Mouse (Mus musculus): ENCODE measurements around the gene Carmil1. TPM values are rescaled to one million over a fixed set of nuclear protein-coding genes. Genes with fewer than 3 reads are reported as not detected.

Gene Carmil1
- total RNA-seq (2012; rRNA removed) (0.07 and 0.15 TPM in 2 replicates), polyA plus RNA-seq (2012; ENCODE audit: insufficient read depth in 1 of 2, insufficient read length in 2 of 2, low read depth in 1 of 2, low replicate concordance in 2 of 2, missing spikeins in 1 of 2) (1 to 10 TPM in 1 of 2 experiments, not detected in 1; 1.2 TPM)

DNA sequence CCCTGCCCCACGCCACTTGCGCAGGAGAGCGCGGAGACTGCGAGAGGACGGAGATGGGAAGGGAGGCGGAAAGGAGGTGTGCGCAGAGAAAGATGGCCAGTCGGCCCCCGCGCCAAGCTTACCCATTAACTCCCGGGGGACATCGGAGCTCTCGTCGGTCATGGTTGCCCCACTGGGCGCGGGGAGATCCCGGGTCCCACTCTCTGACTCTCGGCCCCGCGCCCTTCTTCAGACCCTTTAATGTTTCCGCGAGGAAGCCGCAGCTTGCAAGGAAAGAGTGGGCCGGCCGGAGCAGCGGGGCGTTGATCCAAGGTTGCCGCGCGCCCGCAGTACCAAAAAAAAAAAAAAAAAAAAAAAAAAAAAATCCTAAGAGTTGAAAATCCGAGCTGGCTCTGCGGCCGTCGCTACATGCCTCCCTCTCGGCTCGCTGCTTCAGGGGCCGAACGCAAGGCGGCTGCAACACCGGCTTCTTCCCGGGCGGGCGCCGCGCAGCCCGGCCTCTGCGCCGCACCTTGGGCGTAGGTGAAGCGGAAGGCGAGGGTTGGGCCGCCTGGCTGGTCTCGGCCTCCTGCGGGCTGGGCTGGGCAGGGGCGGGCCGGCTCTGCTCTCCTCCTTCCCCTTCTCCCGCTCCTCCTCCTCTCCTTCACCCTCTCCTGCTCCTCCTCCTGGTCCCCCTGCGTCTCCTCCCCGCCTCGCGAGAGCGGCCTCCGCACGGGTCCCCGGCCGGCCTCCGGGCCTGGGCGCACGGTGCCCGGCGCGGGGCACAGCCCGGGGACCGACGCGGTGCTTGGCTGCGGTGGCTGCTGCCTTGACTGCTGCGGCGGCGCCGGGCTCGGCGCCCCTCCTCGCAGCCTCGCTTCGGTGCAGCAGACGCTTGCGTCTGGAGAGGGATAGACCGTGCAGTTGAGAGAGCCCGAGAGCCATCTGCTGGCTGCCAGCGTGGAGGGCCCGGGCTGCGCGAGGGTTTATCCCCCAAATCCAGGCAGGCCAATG is at the start of gene Carmil1:
Gene Carmil1 (minus strand): TSS at position 357 of the 993 bp plus-strand sequence.
- TF ChIP-seq SMC3 (IDR thresholded peaks at IDR 0.05; ENCODE audit: low read depth, low read length) (peak; percentile 49), ZNF384 (IDR thresholded peaks at IDR 0.05; ENCODE audit: low read depth, low read length) (peak; percentile 65), MAZ (IDR thresholded peaks at IDR 0.05; ENCODE audit: low read depth, low read length) (no peak), POLR2A (IDR thresholded peaks at IDR 0.05; ENCODE audit: control insufficient read depth in 1 of 2, insufficient read depth in 1 of 2, low read depth in 1 of 2, low read length in 2 of 2, poor library complexity in 1 of 2) (peak in 1 of 2 experiments; percentile 49; a peak in 1 of 4 replicates), CHD2 (IDR thresholded peaks at IDR 0.05; ENCODE audit: low read length) (no peak), CTCF (IDR thresholded peaks at IDR 0.05 in 2 of 3, conservative IDR thresholded peaks at IDR 0.05 in 1 of 3; ENCODE audit: control insufficient read depth in 1 of 3, insufficient read depth in 1 of 3, low read depth in 2 of 3, low read length in 3 of 3, poor library complexity in 1 of 3, severe bottlenecking in 1 of 3) (peak in 2 of 3 experiments; percentile 30 to 53; a peak in 4 of 6 replicates), ETS1 (IDR thresholded peaks at IDR 0.05; ENCODE audit: low read depth, low read length) (no peak), RAD21 (IDR thresholded peaks at IDR 0.05; ENCODE audit: low read depth, low read length) (peak; percentile 29), NELFE (IDR thresholded peaks at IDR 0.05; ENCODE audit: low read depth, low read length) (0 out of 2 replicates have a peak, but pooled peaks have one; percentile 23), E2F4 (IDR thresholded peaks at IDR 0.05; ENCODE audit: borderline replicate concordance, low read depth, low read length) (no peak)
- H3K9ac ChIP-seq (ENCODE audit: control insufficient read depth, low read depth, low read length, poor library complexity, severe bottlenecking), result peak within 1 kb of the TSS; percentile 81
- H3K27ac ChIP-seq (ENCODE audit: control insufficient read depth, low read depth, low read length), result no peak within 1 kb of the TSS
- H3K9me3 ChIP-seq (replicated peaks; ENCODE audit: insufficient read depth, low read length), result no peaks in the 10 kb centered on the region
- H3K4me3 ChIP-seq (ENCODE audit: control insufficient read depth in 1 of 2, insufficient read depth in 1 of 2, low read depth in 2 of 2, low read length in 2 of 2), result peak within 1 kb of the TSS; percentile 60
- H3K4me1 ChIP-seq (ENCODE audit: control insufficient read depth in 1 of 2, insufficient read depth in 2 of 2, low read length in 2 of 2), result no peaks in the 10 kb centered on the region
- peak; percentile 74 for DNase-seq (ENCODE audit: low read depth, low spot score)
- no peaks in the 10 kb centered on the region for H3K36me3 ChIP-seq (ENCODE audit: control insufficient read depth in 1 of 2, insufficient read depth in 2 of 2, low read length in 2 of 2)
- H3K79me2 ChIP-seq (ENCODE audit: control insufficient read depth, insufficient read depth, low read length, poor library complexity), result no peaks in the 10 kb centered on the region
- H3K27me3 ChIP-seq (ENCODE audit: control insufficient read depth in 1 of 2, insufficient read depth in 2 of 2, low read length in 2 of 2), result peaks cover 0 to 2% of the 10 kb centered on the region in 2 experiments; a peak in 1 of 4 replicates

GRCm38 (mm10) chr13:24330128-24330527 is 49.5 kb upstream of the Carmil1 start:
- DNase-seq (ENCODE audit: low read depth, low spot score), result no peak
- Histone ChIP-seq H3K4me3 (ENCODE audit: control insufficient read depth in 1 of 2, insufficient read depth in 1 of 2, low read depth in 2 of 2, low read length in 2 of 2) (no peak overlapping the region), H3K27me3 (ENCODE audit: control insufficient read depth in 1 of 2, insufficient read depth in 2 of 2, low read length in 2 of 2) (peaks cover 7 to 12% of the 10 kb centered on the region in 2 experiments), H3K4me1 (ENCODE audit: control insufficient read depth in 1 of 2, insufficient read depth in 2 of 2, low read length in 2 of 2) (no peaks in the 10 kb centered on the region), H3K79me2 (ENCODE audit: control insufficient read depth, insufficient read depth, low read length, poor library complexity) (no peaks in the 10 kb centered on the region), H3K36me3 (ENCODE audit: control insufficient read depth in 1 of 2, insufficient read depth in 2 of 2, low read length in 2 of 2) (no peaks in the 10 kb centered on the region), H3K9me3 (replicated peaks; ENCODE audit: insufficient read depth, low read length) (no peaks in the 10 kb centered on the region), H3K27ac (ENCODE audit: control insufficient read depth, low read depth, low read length) (no peak overlapping the region), H3K9ac (ENCODE audit: control insufficient read depth, low read depth, low read length, poor library complexity, severe bottlenecking) (no peak overlapping the region)
- TF ChIP-seq TCF12 (IDR thresholded peaks at IDR 0.05; ENCODE audit: low read depth, low read length), result no peak
- no peak for TF ChIP-seq MAZ (IDR thresholded peaks at IDR 0.05; ENCODE audit: low read depth, low read length)
- TF ChIP-seq MEF2A (IDR thresholded peaks at IDR 0.05; ENCODE audit: extremely low read depth, insufficient replicate concordance, low read depth, low read length, poor library complexity, severe bottlenecking), result no peak
- TF ChIP-seq POLR2AphosphoS2 (IDR thresholded peaks at IDR 0.05; ENCODE audit: low read length), result no peak
- no peak for TF ChIP-seq USF1 (IDR thresholded peaks at IDR 0.05; ENCODE audit: low read depth, low read length)
- TF ChIP-seq ZMIZ1 (IDR thresholded peaks at IDR 0.05; ENCODE audit: low read depth, low read length), result no peak
- TF ChIP-seq SMC3 (IDR thresholded peaks at IDR 0.05; ENCODE audit: low read depth, low read length), result no peak
- TF ChIP-seq CTCF (IDR thresholded peaks at IDR 0.05 in 2 of 3, conservative IDR thresholded peaks at IDR 0.05 in 1 of 3; ENCODE audit: control insufficient read depth in 1 of 3, insufficient read depth in 1 of 3, low read depth in 2 of 3, low read length in 3 of 3, poor library complexity in 1 of 3, severe bottlenecking in 1 of 3), result no peak
- TF ChIP-seq SIN3A (IDR thresholded peaks at IDR 0.05; ENCODE audit: low read length), result no peak
- TF ChIP-seq E2F4 (IDR thresholded peaks at IDR 0.05; ENCODE audit: borderline replicate concordance, low read depth, low read length), result no peak
- no peak for TF ChIP-seq NELFE (IDR thresholded peaks at IDR 0.05; ENCODE audit: low read depth, low read length)

Data from MEL (cell line).